Mouse (Mus musculus): ENCODE measurements around the gene Gm10282. TPM values are rescaled to one million over a fixed set of nuclear protein-coding genes. Genes with fewer than 3 reads are reported as not detected.

The Gm10282 gene
- polyA plus RNA-seq, 1 experiment from 2014 or later: 16.5 TPM

GRCm38 (mm10) chr8:72261019-72261418 is 44.0 kb downstream of the Gm10282 start:
- 26% methylated on average over 2 of the region's 2 CpGs for WGBS

GRCm38 (mm10) chr8:72260585-72260984 is 44.5 kb downstream of the Gm10282 start:
- no peaks in the 10 kb centered on the region for H3K9me3 ChIP-seq (ENCODE audit: control insufficient read depth, low read length)
- H3K4me1 ChIP-seq (replicated peaks; ENCODE audit: control insufficient read depth, insufficient read depth, low read length): no peaks in the 10 kb centered on the region
- H3K27ac ChIP-seq (ENCODE audit: low read length): no peak overlapping the region
- no peaks in the 10 kb centered on the region for H3K36me3 ChIP-seq (ENCODE audit: control insufficient read depth, insufficient read depth)
- ATAC-seq: peak; percentile 7; the same call in 1 of the 2 replicates
- H3K4me2 ChIP-seq (ENCODE audit: low read length): no peak overlapping the region
- no peak overlapping the region for H3K9ac ChIP-seq (replicated peaks; ENCODE audit: low read depth, low read length)
- no peaks in the 10 kb centered on the region for H3K27me3 ChIP-seq (replicated peaks; ENCODE audit: control insufficient read depth, insufficient read depth, low read length)
- no peak overlapping the region for H3K4me3 ChIP-seq (replicated peaks; ENCODE audit: low read length)
- 59% methylated on average over 4 of the region's 4 CpGs for WGBS

More at GRCm38 (mm10) chr8:72261019-72261418, 44.0 kb downstream of the Gm10282 start:
- Histone ChIP-seq H3K4me1 (replicated peaks; ENCODE audit: control insufficient read depth, insufficient read depth, low read length) (no peaks in the 10 kb centered on the region), H3K9ac (replicated peaks; ENCODE audit: low read depth, low read length) (no peak overlapping the region), H3K4me3 (replicated peaks; ENCODE audit: low read length) (no peak overlapping the region), H3K9me3 (ENCODE audit: control insufficient read depth, low read length) (no peaks in the 10 kb centered on the region), H3K27me3 (replicated peaks; ENCODE audit: control insufficient read depth, insufficient read depth, low read length) (no peaks in the 10 kb centered on the region), H3K27ac (ENCODE audit: low read length) (no peak overlapping the region), H3K36me3 (ENCODE audit: control insufficient read depth, insufficient read depth) (no peaks in the 10 kb centered on the region), H3K4me2 (ENCODE audit: low read length) (no peak overlapping the region)
- ATAC-seq: peak; percentile 57; the same call in 1 of the 2 replicates

- Histone ChIP-seq H3K4me1 (replicated peaks; ENCODE audit: control insufficient read depth, insufficient read depth, low read length) (no peaks in the 10 kb centered on the region), H3K4me3 (replicated peaks; ENCODE audit: low read length) (no peak overlapping the region), H3K9me3 (ENCODE audit: control insufficient read depth, low read length) (no peaks in the 10 kb centered on the region), H3K4me2 (ENCODE audit: low read length) (no peak overlapping the region), H3K27me3 (replicated peaks; ENCODE audit: control insufficient read depth, insufficient read depth, low read length) (no peaks in the 10 kb centered on the region), H3K27ac (ENCODE audit: low read length) (no peak overlapping the region), H3K9ac (replicated peaks; ENCODE audit: low read depth, low read length) (no peak overlapping the region), H3K36me3 (ENCODE audit: control insufficient read depth, insufficient read depth) (no peaks in the 10 kb centered on the region)
- ATAC-seq: no peak
- 67% methylated on average over 2 of the region's 2 CpGs for WGBS
Observed at GRCm38 (mm10) chr8:72259862-72260261, 45.2 kb downstream of the Gm10282 start.

GRCm38 (mm10) chr8:72257902-72258238 is 47.2 kb downstream of the Gm10282 start:
- peaks cover 4% of the 10 kb centered on the region for H3K36me3 ChIP-seq (ENCODE audit: control insufficient read depth, insufficient read depth)
- no peaks in the 10 kb centered on the region for H3K4me1 ChIP-seq (replicated peaks; ENCODE audit: control insufficient read depth, insufficient read depth, low read length)
- H3K4me2 ChIP-seq (ENCODE audit: low read length): no peak overlapping the region
- H3K4me3 ChIP-seq (replicated peaks; ENCODE audit: low read length): no peak overlapping the region
- H3K9ac ChIP-seq (replicated peaks; ENCODE audit: low read depth, low read length): no peak overlapping the region
- WGBS: 83% methylated on average over 1 of the region's 1 CpGs
- no peak for ATAC-seq
- no peaks in the 10 kb centered on the region for H3K27me3 ChIP-seq (replicated peaks; ENCODE audit: control insufficient read depth, insufficient read depth, low read length)
- H3K27ac ChIP-seq (ENCODE audit: low read length): no peak overlapping the region
- H3K9me3 ChIP-seq (ENCODE audit: control insufficient read depth, low read length): no peaks in the 10 kb centered on the region

GRCm38 (mm10) chr8:72257171-72257901 is 47.7 kb downstream of the Gm10282 start:
- no peaks in the 10 kb centered on the region for H3K4me1 ChIP-seq (replicated peaks; ENCODE audit: control insufficient read depth, insufficient read depth, low read length)

More at GRCm38 (mm10) chr8:72257171-72257901, 47.7 kb downstream of the Gm10282 start:
- H3K4me2 ChIP-seq (ENCODE audit: low read length): no peak overlapping the region
- H3K4me3 ChIP-seq (replicated peaks; ENCODE audit: low read length): no peak overlapping the region
- no peak overlapping the region for H3K27ac ChIP-seq (ENCODE audit: low read length)
- ATAC-seq: 0 out of 2 replicates have a peak, but pooled peaks have one; percentile 8
- H3K9ac ChIP-seq (replicated peaks; ENCODE audit: low read depth, low read length): no peak overlapping the region
- H3K36me3 ChIP-seq (ENCODE audit: control insufficient read depth, insufficient read depth): peaks cover 9% of the 10 kb centered on the region
- no peaks in the 10 kb centered on the region for H3K27me3 ChIP-seq (replicated peaks; ENCODE audit: control insufficient read depth, insufficient read depth, low read length)
- 52% methylated on average over 7 of the region's 7 CpGs for WGBS
- H3K9me3 ChIP-seq (ENCODE audit: control insufficient read depth, low read length): no peaks in the 10 kb centered on the region

Other genes with a start within 250 kb of the Gm10282 start
- gene Olfr373, start 222.1 kb downstream of the Gm10282 start, polyA plus RNA-seq (2015; fragmentation: Nextera tagmentation; extraction: Ambion mirVana): not detected in 2 replicates
- gene Olfr374, start 198.2 kb downstream of the Gm10282 start, polyA plus RNA-seq (2015; fragmentation: Nextera tagmentation; extraction: Ambion mirVana): not detected in 2 replicates
- 214 and 253 TPM in 2 replicates for gene Tpm4, start 170.3 kb downstream of the Gm10282 start, polyA plus RNA-seq (2015; fragmentation: Nextera tagmentation; extraction: Ambion mirVana)
- 105 and 121 TPM in 2 replicates for gene Rab8a, start 144.1 kb downstream of the Gm10282 start, polyA plus RNA-seq (2015; fragmentation: Nextera tagmentation; extraction: Ambion mirVana)
- not detected in 2 replicates for gene Hsh2d, start 115.6 kb downstream of the Gm10282 start, polyA plus RNA-seq (2015; fragmentation: Nextera tagmentation; extraction: Ambion mirVana)
- gene Cib3, start 92.4 kb downstream of the Gm10282 start, polyA plus RNA-seq (2015; fragmentation: Nextera tagmentation; extraction: Ambion mirVana): not detected in 2 replicates
- not detected in 2 replicates for gene Gm11034, start 91.6 kb downstream of the Gm10282 start, polyA plus RNA-seq (2015; fragmentation: Nextera tagmentation; extraction: Ambion mirVana)
- gene Fam32a, start 85.5 kb downstream of the Gm10282 start, polyA plus RNA-seq (2015; fragmentation: Nextera tagmentation; extraction: Ambion mirVana): 124 and 129 TPM in 2 replicates
- 252 and 284 TPM in 2 replicates for gene Ap1m1, start 65.2 kb downstream of the Gm10282 start, polyA plus RNA-seq (2015; fragmentation: Nextera tagmentation; extraction: Ambion mirVana)
- gene Klf2, start 13.8 kb upstream of the Gm10282 start, polyA plus RNA-seq (2015; fragmentation: Nextera tagmentation; extraction: Ambion mirVana): 3.2 and 3.8 TPM in 2 replicates
- 67.3 and 68.0 TPM in 2 replicates for gene Eps15l1, start 116.2 kb upstream of the Gm10282 start, polyA plus RNA-seq (2015; fragmentation: Nextera tagmentation; extraction: Ambion mirVana)
- 1.1 and 1.3 TPM in 2 replicates for gene Calr3, start 138.6 kb upstream of the Gm10282 start, polyA plus RNA-seq (2015; fragmentation: Nextera tagmentation; extraction: Ambion mirVana)
- 21.4 and 24.5 TPM in 2 replicates for gene 1700030K09Rik, start 138.6 kb upstream of the Gm10282 start, polyA plus RNA-seq (2015; fragmentation: Nextera tagmentation; extraction: Ambion mirVana)
- 48.2 and 58.2 TPM in 2 replicates for gene Cherp, start 170.0 kb upstream of the Gm10282 start, polyA plus RNA-seq (2015; fragmentation: Nextera tagmentation; extraction: Ambion mirVana)
- gene Slc35e1, start 187.4 kb upstream of the Gm10282 start, polyA plus RNA-seq (2015; fragmentation: Nextera tagmentation; extraction: Ambion mirVana): 9.8 and 10.2 TPM in 2 replicates
- gene Med26, start 243.0 kb upstream of the Gm10282 start, polyA plus RNA-seq (2015; fragmentation: Nextera tagmentation; extraction: Ambion mirVana): 19.9 and 21.6 TPM in 2 replicates

All from forebrain, embryonic 16.5 days (tissue).